In genomic region chr4:87829426-87830063, GRCm38 (mm10) we compare ENCODE assay signal across 13 mouse cellular contexts.
"Had no signal": no experiment of that assay in that cellular context is flagged by ENCODE, and none has a peak within 500 bp of the region (broad histone marks: within the 10 kb centered on the region; RNA-seq: fewer than 3 reads in every experiment).

No protein-coding gene starts in this region.

- H3K36me3 ChIP-seq: limb, embryonic 12.5 days; lung, embryonic 15.5 days; midbrain, embryonic 13.5 days had no signal

- H3K9ac ChIP-seq: limb, embryonic 12.5 days; lung, embryonic 15.5 days; midbrain, embryonic 13.5 days had no signal

- H3K9me3 ChIP-seq: limb, embryonic 12.5 days; lung, embryonic 15.5 days; midbrain, embryonic 13.5 days had no signal

- H3K27ac ChIP-seq: kidney, postnatal 0 days; layer of hippocampus, adult 2 months; limb, embryonic 12.5 days; lung, embryonic 15.5 days; macrophage; midbrain, embryonic 13.5 days had no signal

- DNase-seq: kidney, adult 11 months; kidney, adult 9 months; kidney, postnatal 36 days; lung, postnatal 14 days; right cerebral cortex, adult 18-20 months; right cerebral cortex, postnatal 25 days; thymus, postnatal 36 days had no signal

- H3K27me3 ChIP-seq: limb, embryonic 12.5 days; lung, embryonic 15.5 days; midbrain, embryonic 13.5 days had no signal

- H3K4me3 ChIP-seq: layer of hippocampus, adult 2 months; limb, embryonic 12.5 days; lung, embryonic 15.5 days; midbrain, embryonic 13.5 days had no signal

- H3K4me2 ChIP-seq: limb, embryonic 12.5 days; lung, embryonic 15.5 days; midbrain, embryonic 13.5 days had no signal
